Mouse (Mus musculus) kidney, adult 2 months (tissue): ENCODE data around the gene Lca5. TPM values are rescaled to one million over a fixed set of nuclear protein-coding genes. Genes with fewer than 3 reads are reported as not detected.

ENCODE experiments used
- DNase-seq: peaks from one replicate; pipeline ENCODE4 v3.0.0; 2021
- H3K27ac ChIP-seq: fragments of 200-500 bp; 2 replicates; pipeline ENCODE4 v1.5.1; 2012; ENCODE audit warnings: low read depth, low read length, control low read depth, inconsistent platforms; ENCODE audit not compliant: insufficient read depth
- H3K27me3 ChIP-seq: fragments of 200-500 bp; replicated peaks from 2 replicates; pipeline ENCODE4 v1.6.1; 2012; ENCODE audit warnings: mild to moderate bottlenecking, moderate library complexity, low read length, inconsistent platforms; ENCODE audit not compliant: control insufficient read depth, insufficient read depth
- H3K36me3 ChIP-seq: fragments of 200-500 bp; 2 replicates; pipeline ENCODE4 v1.6.1; 2012; ENCODE audit warnings: mild to moderate bottlenecking, moderate library complexity, low read length, inconsistent platforms; ENCODE audit not compliant: control insufficient read depth, insufficient read depth
- H3K4me1 ChIP-seq: fragments of 200-500 bp; 2 replicates; pipeline ENCODE4 v1.6.1; 2011; ENCODE audit warnings: low read length; ENCODE audit not compliant: control insufficient read depth, insufficient read depth
- H3K4me3 ChIP-seq: fragments of 200-500 bp; 2 replicates; pipeline ENCODE4 v1.5.1; 2011; ENCODE audit warnings: mild to moderate bottlenecking, low read depth, low read length, control low read depth; ENCODE audit not compliant: insufficient read depth
- CTCF ChIP-seq: fragments of 200-500 bp; conservative IDR thresholded peaks from 2 replicates; pipeline ENCODE4 v1.5.1; 2011; ENCODE audit warnings: low read depth, mild to moderate bottlenecking, control low read depth, low read length, moderate library complexity, mixed read lengths; ENCODE audit not compliant: insufficient read depth, insufficient read length
- POLR2A ChIP-seq: fragments of 200-500 bp; IDR thresholded peaks from one replicate; pipeline ENCODE4 v1.6.1; 2011; ENCODE audit warnings: low read depth, low read length, control low read depth
- WGBS: fragments of 180-500 bp; shearing (Covaris S2); methylation state at CpG from one replicate; pipeline ENCODE4 v1.1.7; 2018; 5-methylcytosine and 5-hydroxymethylcytosine counted together
- polyA plus RNA-seq: library from polyadenylated mRNA; depleted of rRNA; stranded (reverse); fragments of >200 nt; gene quantifications from 2 replicates; pipeline ENCODE4 v1.2.3, GENCODE M21; 2012; rRNA removed

Lca5 gene
- polyA plus RNA-seq, 1 experiment = 0.48 TPM

DNA sequence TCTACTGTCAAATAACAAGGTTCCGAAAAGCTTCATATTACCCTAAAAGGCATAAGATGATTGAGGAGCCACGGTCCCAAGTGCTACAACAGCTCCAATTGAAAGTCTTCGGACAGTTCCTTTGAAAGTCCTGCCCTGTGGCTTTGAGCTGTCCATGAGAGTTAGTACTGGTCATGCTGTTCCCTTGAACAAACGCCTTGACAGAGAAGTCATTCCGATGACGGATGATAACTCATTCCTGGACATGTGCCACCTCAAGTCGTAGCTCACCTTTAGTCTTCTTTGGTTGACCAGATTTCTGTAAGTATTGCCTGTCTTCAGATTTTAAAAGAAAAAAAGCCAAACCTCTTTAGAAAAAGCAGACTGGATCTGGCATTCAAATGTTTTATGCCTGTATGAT is 87.6 kb downstream of the Lca5 start:
- TF ChIP-seq POLR2A (no peak), CTCF (no peak)
- 54% methylated on average over 7 of the region's 7 CpGs for WGBS
- Histone ChIP-seq H3K4me1 (no peaks in the 10 kb centered on the region), H3K27me3 (no peaks in the 10 kb centered on the region), H3K27ac (no peak overlapping the region), H3K36me3 (no peaks in the 10 kb centered on the region), H3K4me3 (no peak overlapping the region)
- DNase-seq = no peak

DNA sequence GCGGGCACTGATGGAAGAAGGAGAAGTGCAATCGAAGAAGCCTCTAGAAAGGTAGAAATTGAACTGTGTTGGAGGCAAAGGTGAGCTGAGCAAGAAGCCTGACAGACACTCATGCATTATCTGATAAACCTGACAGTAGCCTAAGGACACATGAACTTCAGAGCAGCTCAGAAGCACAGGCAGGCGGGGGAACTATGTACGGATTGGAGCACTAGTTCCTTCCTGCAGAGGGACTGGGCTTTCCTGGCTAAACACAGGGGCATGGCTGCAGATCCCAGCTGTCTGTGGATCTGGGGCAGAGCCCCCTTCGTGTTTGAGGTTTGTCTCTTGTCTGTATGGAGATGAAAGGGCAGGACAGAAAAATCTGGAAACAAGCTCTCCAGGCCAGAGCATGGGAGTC is 89.8 kb downstream of the Lca5 start:
- no peak for DNase-seq
- no peaks in the 10 kb centered on the region for H3K27me3 ChIP-seq
- H3K36me3 ChIP-seq = no peaks in the 10 kb centered on the region
- 60% methylated on average over 5 of the region's 5 CpGs for WGBS
- no peak overlapping the region for H3K27ac ChIP-seq
- TF ChIP-seq POLR2A = no peak
- no peak for TF ChIP-seq CTCF
- no peak overlapping the region for H3K4me3 ChIP-seq
- no peaks in the 10 kb centered on the region for H3K4me1 ChIP-seq

DNA sequence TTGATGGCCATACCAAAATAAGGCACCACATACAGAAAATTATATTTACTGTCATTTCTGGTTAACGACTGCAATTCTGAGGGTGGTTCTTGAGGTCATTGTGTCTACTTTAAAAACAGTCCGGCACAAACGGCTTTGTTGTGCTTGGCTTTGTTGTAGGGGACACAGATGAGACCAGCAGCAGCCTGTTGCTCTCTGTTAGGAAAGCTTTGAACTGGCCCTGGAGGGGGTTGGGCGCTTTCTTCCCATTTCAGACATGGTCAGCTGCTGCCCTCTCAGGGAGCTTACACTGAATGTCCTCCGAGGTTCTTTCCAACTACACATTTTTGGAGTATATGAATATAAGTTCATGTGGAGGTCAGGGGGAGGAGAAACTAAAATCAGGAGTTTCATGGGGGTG is 90.3 kb downstream of the Lca5 start:
- H3K36me3 ChIP-seq = no peaks in the 10 kb centered on the region
- H3K4me3 ChIP-seq = no peak overlapping the region
- DNase-seq = peak; percentile 48
- no peaks in the 10 kb centered on the region for H3K27me3 ChIP-seq
- TF ChIP-seq POLR2A (no peak), CTCF (0 out of 2 replicates have a peak, but pooled peaks have one; percentile 11)
- 33% methylated on average over 5 of the region's 5 CpGs for WGBS
- H3K27ac ChIP-seq = no peak overlapping the region
- no peaks in the 10 kb centered on the region for H3K4me1 ChIP-seq

DNA sequence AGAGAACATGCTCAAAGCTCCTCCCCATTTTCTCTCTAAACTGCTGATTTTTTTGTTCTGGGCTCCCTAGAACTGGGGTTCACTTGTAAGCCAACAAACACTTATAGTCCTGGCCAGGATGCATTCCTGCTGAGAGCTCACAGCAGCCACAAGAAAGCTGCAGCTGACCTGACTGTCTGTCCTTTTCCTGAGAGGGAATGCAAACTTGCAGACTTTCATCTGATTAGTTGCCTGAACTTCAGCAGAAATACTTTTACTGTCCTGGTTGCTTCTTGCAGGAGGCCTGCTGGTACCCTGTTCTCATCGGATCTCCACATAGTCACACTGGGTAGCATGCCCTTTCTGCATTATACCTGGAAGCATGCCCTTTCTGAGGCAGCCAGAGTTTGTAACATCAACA is 91.0 kb downstream of the Lca5 start:
- no peaks in the 10 kb centered on the region for H3K27me3 ChIP-seq
- no peak overlapping the region for H3K27ac ChIP-seq
- TF ChIP-seq POLR2A = no peak
- TF ChIP-seq CTCF = no peak
- no peak overlapping the region for H3K4me3 ChIP-seq
- H3K36me3 ChIP-seq = no peaks in the 10 kb centered on the region
- 5% methylated on average over 1 of the region's 1 CpGs for WGBS
- H3K4me1 ChIP-seq = no peaks in the 10 kb centered on the region
- DNase-seq = no peak

DNA sequence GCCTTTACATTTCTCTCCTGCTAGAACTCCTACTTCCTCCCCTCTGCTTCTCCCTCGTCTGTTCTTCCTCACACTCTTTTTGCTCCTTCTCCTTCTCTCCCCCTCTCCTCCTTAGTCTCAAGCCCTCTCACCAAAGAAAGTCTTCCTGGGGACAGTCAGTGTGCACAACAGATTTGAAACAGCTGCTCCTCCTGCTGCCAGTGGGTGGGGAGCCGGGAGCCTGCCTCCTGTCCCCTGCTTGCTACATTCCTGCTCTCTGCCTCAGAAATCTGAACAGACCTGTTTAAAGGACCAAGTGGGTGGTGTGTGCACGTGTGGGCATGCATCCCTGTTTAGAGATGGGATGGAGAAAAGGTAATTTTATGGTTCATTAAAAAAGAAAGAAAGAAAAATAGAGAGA is 91.4 kb downstream of the Lca5 start:
- no peak overlapping the region for H3K4me3 ChIP-seq
- H3K36me3 ChIP-seq = no peaks in the 10 kb centered on the region
- DNase-seq = no peak
- no peak overlapping the region for H3K27ac ChIP-seq
- 27% methylated on average over 3 of the region's 3 CpGs for WGBS
- H3K27me3 ChIP-seq = no peaks in the 10 kb centered on the region
- H3K4me1 ChIP-seq = no peaks in the 10 kb centered on the region
- TF ChIP-seq CTCF (no peak), POLR2A (no peak)

DNA sequence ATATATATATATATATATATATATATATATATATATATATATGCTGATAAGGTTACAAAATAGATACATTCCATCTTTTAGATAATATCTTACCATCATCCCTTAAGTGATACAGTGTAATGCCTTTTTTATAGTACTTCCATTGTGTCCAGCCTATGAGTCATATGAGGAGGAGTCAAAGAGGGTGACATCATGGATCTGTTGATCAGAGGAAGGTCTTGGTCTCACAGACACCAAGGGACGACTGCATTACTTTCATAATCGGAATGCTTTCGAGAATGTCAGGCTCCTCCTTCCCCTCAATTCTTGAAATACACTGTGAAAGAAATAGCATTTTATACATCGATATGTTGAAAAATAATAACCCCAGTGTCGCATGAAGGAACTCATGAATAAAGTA is 93.4 kb downstream of the Lca5 start:
- Histone ChIP-seq H3K4me1 (no peaks in the 10 kb centered on the region), H3K4me3 (no peak overlapping the region), H3K36me3 (no peaks in the 10 kb centered on the region), H3K27ac (no peak overlapping the region), H3K27me3 (no peaks in the 10 kb centered on the region)
- WGBS = 92% methylated on average over 5 of the region's 5 CpGs
- TF ChIP-seq CTCF = no peak
- TF ChIP-seq POLR2A = no peak
- DNase-seq = no peak

DNA sequence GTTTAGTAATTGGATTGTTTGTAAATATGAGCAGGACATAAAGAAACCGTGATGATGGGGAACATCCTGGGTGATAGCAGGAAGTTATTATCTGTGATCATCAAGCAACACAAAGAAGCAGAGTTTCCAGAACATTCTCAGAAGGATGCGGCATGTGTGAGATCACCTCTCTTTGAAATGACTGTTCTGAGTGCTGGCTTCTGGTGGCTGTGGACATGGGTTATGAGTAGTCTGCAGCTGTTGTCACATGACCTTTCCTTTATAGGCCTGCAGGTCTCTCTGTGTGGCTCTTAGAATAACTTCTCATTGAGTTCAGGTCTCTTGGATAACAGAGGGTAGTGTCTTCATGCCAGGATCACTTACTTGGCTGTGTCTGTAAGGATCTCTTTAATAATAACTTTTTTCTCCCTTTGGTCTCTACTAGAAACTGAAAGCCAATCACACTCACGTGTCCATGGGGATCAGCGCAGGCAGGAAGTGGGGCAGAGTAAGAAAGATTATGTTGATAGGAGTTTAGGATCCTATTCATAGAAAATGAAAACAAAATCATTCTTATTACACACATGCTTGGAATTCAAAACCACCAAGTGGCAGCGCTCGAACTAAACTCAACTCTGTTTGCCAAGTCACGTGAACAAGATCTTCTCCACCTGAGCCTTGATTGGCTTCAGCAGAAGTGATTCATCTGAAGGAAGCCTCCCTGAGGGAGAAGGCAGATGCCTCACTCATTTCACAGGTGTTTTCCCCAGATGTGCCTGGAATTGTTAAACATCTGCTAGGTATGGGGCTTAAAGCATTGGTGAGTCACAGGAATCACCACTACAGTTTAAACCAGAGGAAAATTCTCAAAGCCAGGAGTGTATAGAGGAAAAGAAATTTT is 98.2 kb downstream of the Lca5 start:
- Histone ChIP-seq H3K27ac (no peak overlapping the region), H3K36me3 (no peaks in the 10 kb centered on the region), H3K4me1 (no peaks in the 10 kb centered on the region), H3K27me3 (no peaks in the 10 kb centered on the region), H3K4me3 (no peak overlapping the region)
- TF ChIP-seq POLR2A = no peak
- no peak for TF ChIP-seq CTCF
- WGBS = 75% methylated on average over 7 of the region's 7 CpGs
- DNase-seq = no peak

Other genes starting within 250 kb of the Lca5 start
- gene Sh3bgrl2, start 107.2 kb upstream of the Lca5 start, polyA plus RNA-seq = 10.5 and 12.1 TPM in 2 replicates